Mouse (Mus musculus): Measurements from ENCODE around the gene Tmed11.
"Not testable (repeated sequence)": the region's sequence is repeated elsewhere in the genome, so short reads cannot be mapped to it uniquely, and the experiment has no call there.

Gene Tmed11

DNA sequence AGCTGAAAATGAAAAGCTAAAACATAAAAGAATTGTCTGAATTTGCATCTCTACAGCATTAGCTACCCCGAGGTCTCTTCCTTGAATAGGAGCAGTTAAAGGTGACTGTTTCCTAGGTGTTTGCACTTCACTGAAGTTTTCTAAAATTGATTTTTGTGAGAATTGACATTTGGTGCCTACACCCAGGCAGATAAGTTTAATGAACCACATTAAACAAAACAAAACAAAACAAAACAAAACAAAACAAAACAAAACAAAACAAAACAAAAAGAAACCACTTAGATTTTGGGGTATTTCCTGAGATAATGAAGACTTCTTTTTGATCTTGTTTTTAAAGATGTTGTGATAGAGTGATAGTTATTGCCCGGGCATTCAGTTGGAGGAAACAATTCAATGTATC is at the start of gene Tmed11:
TSS of gene Tmed11 (minus strand) at position 101 of the 400 bp plus-strand sequence.
- DNase-seq (ENCODE audit: low read depth): not testable (repeated sequence)

DNA sequence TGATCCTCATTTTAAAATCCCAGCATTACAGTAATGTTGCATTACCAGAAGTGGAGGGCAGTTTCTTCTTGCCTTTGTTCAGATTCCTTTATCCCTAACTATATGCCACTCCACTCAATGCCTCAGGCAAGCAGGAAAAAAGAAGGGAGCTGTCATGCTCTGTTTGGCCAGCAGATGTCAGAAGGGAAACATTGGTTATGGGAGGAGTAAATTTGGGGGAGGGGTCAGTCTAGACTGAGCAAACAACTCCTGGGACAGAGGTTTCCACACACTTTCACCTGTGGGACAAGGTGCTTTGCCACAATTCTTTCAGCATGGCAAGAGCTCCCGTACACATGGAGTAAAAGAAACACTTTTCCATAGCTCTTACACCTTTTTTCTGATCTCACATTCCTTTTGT is 41.0 kb upstream of the Tmed11 start:
- no peak for DNase-seq (ENCODE audit: low read depth)

GRCm38 (mm10) chr5:108823276-108823675 is 28.1 kb upstream of the Tmed11 start:
- no peak for DNase-seq (ENCODE audit: low read depth)

DNA sequence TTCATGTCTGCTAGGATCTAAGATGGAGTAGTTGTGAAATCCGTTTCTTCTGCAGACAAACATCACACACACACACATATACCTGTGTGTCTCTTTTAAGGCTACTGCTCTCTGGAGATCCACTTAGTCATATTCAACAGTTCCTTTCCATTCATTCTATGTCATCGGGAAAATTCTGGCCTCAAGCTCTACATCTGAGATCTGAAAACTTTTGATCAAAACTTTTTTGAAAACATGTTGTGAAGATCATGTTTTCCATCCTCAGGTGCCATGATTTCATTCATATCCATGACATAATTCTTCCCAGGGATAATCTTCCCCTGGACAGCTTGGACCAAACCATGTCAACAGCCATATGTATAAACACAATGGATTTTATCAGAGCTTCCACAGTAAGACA is 13.6 kb upstream of the Tmed11 start, which contains the start of gene Vmn2r8:
TSS of gene Vmn2r8 (minus strand) at position 101 of the 400 bp plus-strand sequence.
- not testable (repeated sequence) for DNase-seq (ENCODE audit: low read depth)

- DNase-seq (ENCODE audit: low read depth): no peak
These were observed 8.5 kb upstream of the Tmed11 start for GRCm38 (mm10) chr5:108803646-108804045.

- DNase-seq (ENCODE audit: low read depth): not testable (repeated sequence)
These were observed 4.8 kb downstream of the Tmed11 start for GRCm38 (mm10) chr5:108790385-108790784.

DNA sequence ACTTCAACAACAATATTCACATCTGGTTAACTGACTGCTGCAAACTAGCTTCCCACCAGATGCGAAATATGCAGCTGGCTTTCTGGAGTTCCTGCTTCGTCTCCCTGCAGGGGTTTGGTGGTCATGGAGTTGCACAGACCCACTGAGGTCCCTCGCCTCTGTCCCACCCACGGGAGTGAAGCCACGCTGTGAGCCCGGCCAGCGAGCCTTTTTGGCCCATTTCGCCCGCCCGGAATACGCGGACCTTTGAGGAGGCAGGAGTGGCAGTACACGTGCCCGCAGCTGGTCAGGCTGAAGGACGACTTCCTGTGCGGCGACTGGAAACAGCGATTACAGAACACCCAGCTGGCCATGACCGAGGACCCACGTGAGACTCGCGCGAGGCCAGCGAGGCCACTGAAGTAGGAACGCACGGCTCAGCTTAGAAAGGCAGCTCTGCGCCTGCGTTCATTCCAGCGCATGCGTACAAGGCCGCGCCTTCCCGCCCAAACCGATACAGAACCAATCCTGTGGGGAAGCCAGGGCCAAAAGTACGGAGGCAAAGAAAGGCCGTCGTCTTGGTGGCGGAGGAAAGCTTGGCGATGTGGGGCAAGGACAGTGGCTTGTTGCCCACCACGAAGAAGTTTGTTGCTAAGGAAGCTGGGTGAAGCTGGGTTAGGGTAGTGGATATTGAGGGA is 20.4 kb downstream of the Tmed11 start, which contains the start of gene Rnf212:
TSS of gene Rnf212 (minus strand) at position 353 of the 677 bp plus-strand sequence.
- no peak for DNase-seq (ENCODE audit: low read depth)

DNA sequence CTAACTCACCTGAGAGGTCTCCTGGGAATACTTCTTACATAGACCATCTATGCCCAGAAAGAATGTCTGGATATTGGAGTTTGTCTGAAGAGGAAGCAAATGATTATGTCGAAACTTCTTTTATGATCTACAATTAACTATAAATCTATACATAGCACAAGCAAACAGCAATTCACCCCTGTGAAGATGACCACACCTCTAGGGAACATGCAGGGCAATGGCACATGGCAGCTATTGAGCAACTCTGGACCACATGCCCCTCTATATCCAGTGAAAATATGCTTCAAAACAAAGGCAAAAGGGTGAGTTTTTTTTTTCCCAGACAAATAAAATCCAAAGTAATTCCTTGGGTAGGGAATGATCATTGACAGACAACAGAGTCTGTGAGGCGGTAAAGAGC is 35.2 kb downstream of the Tmed11 start:
- no peak for DNase-seq (ENCODE audit: low read depth)

DNA sequence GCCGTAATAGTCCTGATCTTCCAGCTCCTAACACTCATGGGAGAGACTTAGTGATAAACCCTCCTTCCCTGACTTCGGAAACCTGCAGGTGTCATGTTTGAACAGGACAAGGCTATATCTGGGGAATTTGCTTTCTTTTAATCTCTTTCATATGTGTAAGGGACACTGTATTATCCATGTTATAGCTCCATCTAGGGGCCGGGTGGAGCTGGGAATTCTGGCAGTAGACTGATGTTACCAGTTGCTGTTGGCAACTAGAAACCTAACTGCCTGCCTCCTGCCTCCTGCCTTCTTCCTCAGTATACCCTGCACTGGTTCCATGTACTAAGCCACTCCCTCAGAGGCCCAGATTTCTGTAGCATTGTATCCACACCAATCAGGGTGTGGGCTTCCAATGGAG is 36.8 kb downstream of the Tmed11 start:
- DNase-seq (ENCODE audit: low read depth): no peak

DNA sequence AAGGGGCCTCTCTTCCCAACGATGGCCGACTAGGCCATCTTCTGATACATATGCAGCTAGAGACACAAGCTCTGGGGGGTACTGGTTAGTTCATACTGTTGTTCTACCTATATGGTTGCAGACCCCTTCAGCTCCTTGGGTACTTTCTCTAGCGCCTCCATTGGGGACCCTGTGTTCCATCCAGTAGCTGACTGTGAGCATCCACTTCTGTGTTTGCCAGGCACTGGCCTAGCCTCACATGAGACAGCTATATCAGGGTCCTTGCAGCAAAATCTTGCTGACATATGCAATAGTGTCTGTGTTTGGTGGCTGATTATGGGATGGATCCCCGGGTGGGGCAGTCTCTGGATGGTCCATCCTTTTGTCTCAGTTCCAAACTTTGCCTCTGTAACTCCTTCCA is 43.9 kb downstream of the Tmed11 start:
- not testable (repeated sequence) for DNase-seq (ENCODE audit: low read depth)

GRCm38 (mm10) chr5:108750328-108751210 is 44.6 kb downstream of the Tmed11 start:
- peak; percentile 32 for DNase-seq (ENCODE audit: low read depth)

- DNase-seq (ENCODE audit: low read depth): no peak
These were observed 50.5 kb downstream of the Tmed11 start for GRCm38 (mm10) chr5:108744629-108745028.

GRCm38 (mm10) chr5:108743856-108744255 is 51.3 kb downstream of the Tmed11 start:
- DNase-seq (ENCODE audit: low read depth): peak; percentile 44

DNA sequence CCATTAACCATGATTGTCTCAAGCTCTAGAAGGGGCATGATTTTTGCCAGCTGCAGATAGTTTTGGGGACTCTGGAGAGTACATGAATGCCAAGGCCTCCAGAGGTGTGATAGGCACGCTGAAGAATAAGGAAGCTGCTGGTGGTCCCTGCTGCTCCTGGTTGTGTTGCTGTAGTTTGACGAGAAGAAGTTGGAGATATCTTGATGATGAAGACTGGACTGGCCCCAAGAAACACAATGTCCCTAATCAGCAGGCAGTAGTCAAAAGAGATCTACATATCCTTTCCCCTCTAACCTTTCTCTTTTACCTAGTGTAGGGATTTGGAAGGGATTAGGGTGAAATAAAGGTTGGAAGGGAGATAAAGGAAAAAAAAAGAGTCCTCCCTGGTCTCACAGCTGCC is 52.6 kb downstream of the Tmed11 start:
- no peak for DNase-seq (ENCODE audit: low read depth)

- DNase-seq (ENCODE audit: low read depth): no peak
These were observed 53.3 kb downstream of the Tmed11 start for GRCm38 (mm10) chr5:108741844-108742243.

GRCm38 (mm10) chr5:108727425-108727824 is 67.7 kb downstream of the Tmed11 start:
- DNase-seq (ENCODE audit: low read depth): no peak
